Mouse (Mus musculus) Muller cell, postnatal 12 days (primary cell): ENCODE data around the gene Ska2.

ENCODE experiments used
- DNase-seq: peaks from one replicate; pipeline ENCODE4 v3.0.0-alpha.2; 2015; ENCODE audit errors: inconsistent ontology term

Ska2 gene

DNA sequence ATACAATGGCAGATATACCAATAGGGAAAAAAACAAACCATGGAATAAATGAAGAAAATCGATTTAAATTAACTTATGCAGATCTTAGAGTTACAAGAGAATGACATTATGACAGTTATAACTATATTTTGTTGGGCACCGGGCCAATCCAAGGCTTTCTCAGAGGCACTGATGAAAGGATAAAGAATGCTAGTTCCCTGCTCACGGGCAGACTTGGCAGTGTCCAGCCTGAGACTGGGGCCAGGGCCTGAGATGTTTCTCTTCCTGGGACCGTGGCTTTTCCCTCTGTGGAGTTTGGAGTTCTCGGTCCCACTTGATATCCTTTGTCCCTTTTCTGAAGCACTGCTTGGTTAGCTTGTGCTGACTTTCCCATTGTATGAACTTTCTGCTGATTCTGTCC lies 64.6 kb downstream of the Ska2 start:
- DNase-seq, result no peak
